Mouse (Mus musculus) heart, adult 2 months (tissue): ENCODE measurements around the gene Rpgrip1l.

Experiments
- CTCF ChIP-seq: fragments of 200-600 bp; IDR thresholded peaks from 2 replicates; pipeline ENCODE4 v1.8.1; 2022; ENCODE audit warnings: antibody characterized with exemption, mild to moderate bottlenecking, moderate library complexity
- EP300 ChIP-seq: fragments of 200-500 bp; IDR thresholded peaks from 2 replicates; pipeline ENCODE4 v1.6.1; 2011; ENCODE audit warnings: low read depth, low read length, control low read depth; ENCODE audit not compliant: insufficient read depth
- POLR2A ChIP-seq: fragments of 200-500 bp; IDR thresholded peaks from 2 replicates; pipeline ENCODE4 v1.6.1; 2011; ENCODE audit warnings: mild to moderate bottlenecking, low read depth, low read length, control low read depth; ENCODE audit not compliant: insufficient read depth

GRCm38 (mm10) chr8:91199876-91200275 is 113.2 kb downstream of the Rpgrip1l start, which contains the start of gene Aktip:
- TF ChIP-seq POLR2A: no peak
- TF ChIP-seq CTCF: no peak
- no peak for TF ChIP-seq EP300
